Mouse (Mus musculus) kidney, embryonic 16.5 days (tissue): ENCODE measurements at regions not wholly inside any gene's neighbourhood (a gene's known extent, or its start where the extent isn't known, plus 50 kb on each side); places are given as distances from the start of the nearest gene placed in this dataset.

ENCODE experiments used
- ATAC-seq: fragments of 200-750 bp; cut with Nextera tagmentation; 2 replicates; pipeline ENCODE4 v1.8.0; 2017; ENCODE audit warnings: moderate TSS enrichment; ENCODE audit not compliant: low FRiP score, low TSS enrichment
- H3K27ac ChIP-seq: fragments of 300-500 bp; sonication (generic); 2 replicates; pipeline ENCODE4 v1.5.1; 2014; ENCODE audit warnings: low read length
- H3K27me3 ChIP-seq: fragments of 300-500 bp; sonication (generic); 2 replicates; pipeline ENCODE4 v1.6.1; 2014; ENCODE audit warnings: low read length, control low read depth, mixed read lengths; ENCODE audit not compliant: insufficient read depth
- H3K36me3 ChIP-seq: fragments of 300-500 bp; sonication (generic); 2 replicates; pipeline ENCODE4 v1.6.1; 2014; ENCODE audit warnings: low read length, control low read depth, mixed read lengths; ENCODE audit not compliant: insufficient read depth
- H3K4me1 ChIP-seq: fragments of 300-500 bp; sonication (generic); 2 replicates; pipeline ENCODE4 v1.6.1; 2014; ENCODE audit warnings: low read length, control low read depth, mixed read lengths; ENCODE audit not compliant: insufficient read depth
- H3K4me2 ChIP-seq: fragments of 300-500 bp; sonication (generic); replicated peaks from 2 replicates; pipeline ENCODE4 v1.6.1; 2014; ENCODE audit warnings: low read depth, low read length
- H3K4me3 ChIP-seq: fragments of 300-500 bp; sonication (generic); 2 replicates; pipeline ENCODE4 v1.5.1; 2014; ENCODE audit warnings: mild to moderate bottlenecking, low read length
- H3K9ac ChIP-seq: fragments of 300-500 bp; sonication (generic); replicated peaks from 2 replicates; pipeline ENCODE4 v1.6.1; 2014; ENCODE audit warnings: low read length
- H3K9me3 ChIP-seq: fragments of 300-500 bp; sonication (generic); 2 replicates; pipeline ENCODE4 v1.6.1; 2016; ENCODE audit warnings: low read length, control low read depth
- WGBS: fragments of 180-500 bp; shearing (Covaris S2); extraction: QIAGEN DNeasy Blood & Tissue Kit; methylation state at CpG from one replicate; pipeline ENCODE4 v1.1.7; 2014; 5-methylcytosine and 5-hydroxymethylcytosine counted together

GRCm38 (mm10) chr15:69224619-69225587 lies 2724.2 kb upstream of the Lrrc6 start:
- H3K36me3 ChIP-seq: no peaks in the 10 kb centered on the region
- no peak overlapping the region for H3K9ac ChIP-seq
- WGBS: 73% methylated on average over 6 of the region's 6 CpGs
- H3K4me3 ChIP-seq: no peak overlapping the region
- H3K27ac ChIP-seq: no peak overlapping the region
- no peak for ATAC-seq
- H3K4me1 ChIP-seq: no peaks in the 10 kb centered on the region
- no peaks in the 10 kb centered on the region for H3K9me3 ChIP-seq
- no peaks in the 10 kb centered on the region for H3K27me3 ChIP-seq
- H3K4me2 ChIP-seq: no peak overlapping the region

GRCm38 (mm10) chr15:69223411-69223810 lies 2722.7 kb upstream of the Lrrc6 start:
- no peak overlapping the region for H3K9ac ChIP-seq
- no peak overlapping the region for H3K4me3 ChIP-seq
- no peak for ATAC-seq
- no peak overlapping the region for H3K27ac ChIP-seq
- H3K4me1 ChIP-seq: no peaks in the 10 kb centered on the region
- H3K9me3 ChIP-seq: no peaks in the 10 kb centered on the region
- no peaks in the 10 kb centered on the region for H3K36me3 ChIP-seq
- no peaks in the 10 kb centered on the region for H3K27me3 ChIP-seq
- no peak overlapping the region for H3K4me2 ChIP-seq

- no peaks in the 10 kb centered on the region for H3K9me3 ChIP-seq
- no peak for ATAC-seq
- H3K27me3 ChIP-seq: no peaks in the 10 kb centered on the region
- no peak overlapping the region for H3K4me2 ChIP-seq
- WGBS: 78% methylated on average over 1 of the region's 1 CpGs
- no peaks in the 10 kb centered on the region for H3K4me1 ChIP-seq
- no peak overlapping the region for H3K27ac ChIP-seq
- H3K36me3 ChIP-seq: no peaks in the 10 kb centered on the region
- H3K4me3 ChIP-seq: no peak overlapping the region
- no peak overlapping the region for H3K9ac ChIP-seq
Observed at GRCm38 (mm10) chr15:69222391-69222790, 2721.7 kb upstream of the Lrrc6 start.
